ENCODE assay signal across 18 mouse cellular contexts in genomic region chr4:134865340-134865739, GRCm38 (mm10). TPM values are rescaled to one million over a fixed set of nuclear protein-coding genes. Genes with fewer than 3 reads are reported as not detected.
DNase-seq lines count a peak whose midpoint lies in the region; ATAC-seq and TF ChIP-seq lines count a peak whose summit lies in the region.
"Had no signal": no experiment of that assay in that cellular context is flagged by ENCODE, and none has a peak within 500 bp of the region (broad histone marks: within the 10 kb centered on the region; RNA-seq: fewer than 3 reads in every experiment).

No protein-coding gene starts in this region.

- DNase-seq in spleen, adult 12 weeks (ENCODE audit: low spot score): peak; percentile 72
- no peak for DNase-seq in spleen, adult 18-20 months
- peak; percentile 77 for DNase-seq in liver, postnatal 0 days
- no peak for DNase-seq in kidney, adult 2 months
- DNase-seq in right cerebral cortex, postnatal 10 days (ENCODE audit: low spot score in 2 of 2): no peak
- DNase-seq in urinary bladder, postnatal 14 days (ENCODE audit: low spot score): no peak
- DNase-seq: adrenal gland, postnatal 10 days; cerebellum, adult 11-12 months; heart, adult 2 months; thymus, postnatal 4 days had no signal

- H3K4me3 ChIP-seq in liver, postnatal 0 days (ENCODE audit: low read depth, low read length): peak overlapping the region; percentile 61
- no peak overlapping the region for H3K4me3 ChIP-seq in kidney, adult 2 months (ENCODE audit: insufficient read depth, low read depth, low read length)
- H3K4me3 ChIP-seq: heart, adult 2 months; kidney, embryonic 15.5 days; lung, embryonic 15.5 days; midbrain, embryonic 13.5 days; neural tube, embryonic 12.5 days had no signal

- 46% methylated on average over 6 of the region's 6 CpGs for WGBS in liver, postnatal 0 days (ENCODE audit: insufficient replicate concordance)
- 81% methylated on average over 6 of the region's 6 CpGs for WGBS in kidney, adult 2 months

- H3K4me2 ChIP-seq in liver, postnatal 0 days (ENCODE audit: low read depth, low read length): peak overlapping the region; percentile 76
- H3K4me2 ChIP-seq: hindbrain, embryonic 14.5 days; kidney, embryonic 15.5 days; lung, embryonic 15.5 days; midbrain, embryonic 13.5 days; neural tube, embryonic 12.5 days had no signal

- peak overlapping the region; percentile 88 for H3K9ac ChIP-seq in liver, postnatal 0 days (replicated peaks)
- H3K9ac ChIP-seq: hindbrain, embryonic 14.5 days; kidney, embryonic 15.5 days; lung, embryonic 15.5 days; midbrain, embryonic 13.5 days; neural tube, embryonic 12.5 days had no signal

- H3K4me1 ChIP-seq in liver, postnatal 0 days (ENCODE audit: insufficient read depth): peaks cover 18% of the 10 kb centered on the region
- H3K4me1 ChIP-seq in kidney, adult 2 months (ENCODE audit: control insufficient read depth, insufficient read depth, low read length): no peaks in the 10 kb centered on the region; the same call in 1 of the 2 replicates
- H3K4me1 ChIP-seq: neural tube, embryonic 12.5 days had no signal

- H3K36me3 ChIP-seq in liver, postnatal 0 days (replicated peaks; ENCODE audit: insufficient read depth, low read length): peaks cover 4% of the 10 kb centered on the region; the same call in 1 of the 2 replicates
- H3K36me3 ChIP-seq in kidney, adult 2 months (ENCODE audit: control insufficient read depth, insufficient read depth, low read length): no peaks in the 10 kb centered on the region
- H3K36me3 ChIP-seq: kidney, embryonic 15.5 days; lung, embryonic 15.5 days; midbrain, embryonic 13.5 days; neural tube, embryonic 12.5 days had no signal

- no peak for TF ChIP-seq POLR2A in kidney, adult 2 months (IDR thresholded peaks at IDR 0.05; ENCODE audit: low read depth, low read length)

- peak; percentile 47; the same call in 1 of the 2 replicates for TF ChIP-seq EP300 in liver, postnatal 0 days (IDR thresholded peaks at IDR 0.05; ENCODE audit: low read depth)

- peaks cover 4% of the 10 kb centered on the region for H3K27me3 ChIP-seq in liver, postnatal 0 days (ENCODE audit: insufficient read depth, low read length)
- no peaks in the 10 kb centered on the region for H3K27me3 ChIP-seq in kidney, adult 2 months (replicated peaks; ENCODE audit: control insufficient read depth, insufficient read depth, low read length)

- H3K27ac ChIP-seq in liver, postnatal 0 days (ENCODE audit: low read depth): peak overlapping the region; percentile 92
- H3K27ac ChIP-seq in kidney, adult 2 months (ENCODE audit: insufficient read depth, low read depth, low read length): no peak overlapping the region
- H3K27ac ChIP-seq: heart, adult 2 months; hindbrain, embryonic 14.5 days; kidney, embryonic 15.5 days; lung, embryonic 15.5 days; midbrain, embryonic 13.5 days; neural tube, embryonic 12.5 days had no signal

- ATAC-seq in erythroid progenitor cell, adult 5-6 weeks (replicated peaks; ENCODE audit: low FRiP score, poor library complexity, severe bottlenecking): peak; percentile 62
- peak; percentile 66 for ATAC-seq in liver, postnatal 0 days
- ATAC-seq: midbrain, embryonic 13.5 days had no signal

- H3K9me3 ChIP-seq in liver, postnatal 0 days (ENCODE audit: low read length): no peaks in the 10 kb centered on the region
- H3K9me3 ChIP-seq: kidney, embryonic 15.5 days; lung, embryonic 15.5 days; midbrain, embryonic 13.5 days; neural tube, embryonic 12.5 days had no signal

- no peak for TF ChIP-seq CTCF in liver, postnatal 0 days (IDR thresholded peaks at IDR 0.05; ENCODE audit: low read depth)
- TF ChIP-seq CTCF in kidney, adult 2 months (conservative IDR thresholded peaks at IDR 0.05; ENCODE audit: insufficient read depth, insufficient read length, low read depth, low read length): no peak

RNA-seq across cellular contexts. Expression of gene Rhd, which starts 1.0 kb away (rescaled TPM):
- total RNA-seq in erythroid progenitor cell, adult 5-6 weeks (2015; ENCODE audit: low replicate concordance): 1,050 and 1,093 TPM in 2 replicates
- total RNA-seq in erythroid progenitor cell, adult 5-6 weeks (2017; ENCODE audit: low replicate concordance): 1,285 and 1,461 TPM in 2 replicates
- polyA plus RNA-seq in liver, postnatal 0 days (2015; fragmentation: Nextera tagmentation; extraction: Ambion mirVana): 207 and 214 TPM in 2 replicates
- polyA plus RNA-seq in kidney, adult 2 months (2012; rRNA removed): 0.09 TPM in 1 of 2 replicates, not detected in the other
- total RNA-seq: layer of hippocampus, adult 8-10 months; left cerebral cortex, postnatal 14 days had no signal

RNA-seq across cellular contexts. Expression of gene Maco1, which starts 12.2 kb away (rescaled TPM):
- total RNA-seq in erythroid progenitor cell, adult 5-6 weeks (2015; ENCODE audit: low replicate concordance): 61.6 and 62.9 TPM in 2 replicates
- 125 and 136 TPM in 2 replicates for total RNA-seq in erythroid progenitor cell, adult 5-6 weeks (2017; ENCODE audit: low replicate concordance)
- 13.6 and 14.6 TPM in 2 replicates for polyA plus RNA-seq in liver, postnatal 0 days (2015; fragmentation: Nextera tagmentation; extraction: Ambion mirVana)
- 8.5 and 10.8 TPM in 2 replicates for polyA plus RNA-seq in kidney, adult 2 months (2012; rRNA removed)

RNA-seq across cellular contexts. Expression of gene Tmem50a, which starts 49.5 kb away (rescaled TPM):
- total RNA-seq in erythroid progenitor cell, adult 5-6 weeks (2015; ENCODE audit: low replicate concordance): 85.5 and 150 TPM in 2 replicates
- 70.6 and 90.5 TPM in 2 replicates for total RNA-seq in erythroid progenitor cell, adult 5-6 weeks (2017; ENCODE audit: low replicate concordance)
- 87.6 and 88.5 TPM in 2 replicates for polyA plus RNA-seq in liver, postnatal 0 days (2015; fragmentation: Nextera tagmentation; extraction: Ambion mirVana)
- 90.1 and 115 TPM in 2 replicates for polyA plus RNA-seq in kidney, adult 2 months (2012; rRNA removed)

RNA-seq across cellular contexts. Expression of gene Rsrp1, which starts 58.1 kb away (rescaled TPM):
- total RNA-seq in erythroid progenitor cell, adult 5-6 weeks (2015; ENCODE audit: low replicate concordance): 722 and 849 TPM in 2 replicates
- 222 and 384 TPM in 2 replicates for total RNA-seq in erythroid progenitor cell, adult 5-6 weeks (2017; ENCODE audit: low replicate concordance)
- 185 and 225 TPM in 2 replicates for polyA plus RNA-seq in liver, postnatal 0 days (2015; fragmentation: Nextera tagmentation; extraction: Ambion mirVana)
- 172 and 319 TPM in 2 replicates for polyA plus RNA-seq in kidney, adult 2 months (2012; rRNA removed)

Comparison
In these comparisons a context has a peak if more than half of its experiments do, and no peak if none do; other contexts are left out.
1. DNase-seq: peak in spleen, adult 12 weeks (single experiment) and liver, postnatal 0 days (single experiment); none in spleen, adult 18-20 months (0 of 2), kidney, adult 2 months (single experiment), right cerebral cortex, postnatal 10 days (0 of 2) and urinary bladder, postnatal 14 days (single experiment).
2. RNA of gene Rhd, which starts 1.0 kb away (polyA plus RNA-seq): 207 to 214 TPM in liver, postnatal 0 days; 0.09 TPM in kidney, adult 2 months; every median in the first group is over 100 times any median in the second.